Mouse (Mus musculus) v-Abl transformed pro-B cells (cell line): ENCODE data around the gene Fbln1.

Source experiments
- in situ Hi-C, 2 experiments: fragments of 400-800 bp; cut with MboI; formaldehyde crosslinking; loops; one replicate each; pipeline ENCODE4 v1.15.1; 2025; ENCODE audit not compliant: unreplicated experiment in 2 of 2

Fbln1 gene

GRCm38 (mm10) chr15:85272988-85273387 is 67.2 kb downstream of the Fbln1 start:
- in situ Hi-C loops = loop anchor here (5.0 to 10.0 kb wide), 2 partner anchors 429 to 432 kb away; no protein-coding TSS in a partner anchor

GRCm38 (mm10) chr15:85277221-85277620 is 71.5 kb downstream of the Fbln1 start:
- in situ Hi-C loops = loop anchor here in 1 of 2 experiments (10.0 kb wide), 1 partner anchor 428 kb away; no protein-coding TSS in a partner anchor

GRCm38 (mm10) chr15:85278986-85279385 is 73.2 kb downstream of the Fbln1 start:
- in situ Hi-C loops = loop anchor here in 1 of 2 experiments (10.0 kb wide), 1 partner anchor 426 kb away; no protein-coding TSS in a partner anchor

- in situ Hi-C loops = no loop called here
These were observed 76.3 kb downstream of the Fbln1 start for GRCm38 (mm10) chr15:85282021-85282420.

- in situ Hi-C loops = no loop called here
These were observed 78.9 kb downstream of the Fbln1 start for GRCm38 (mm10) chr15:85284651-85285050.

- in situ Hi-C loops = no loop called here
These were observed 88.9 kb downstream of the Fbln1 start for GRCm38 (mm10) chr15:85294632-85295031.

GRCm38 (mm10) chr15:85295544-85295943 is 89.8 kb downstream of the Fbln1 start:
- in situ Hi-C loops = no loop called here

- in situ Hi-C loops = no loop called here
These were observed 90.2 kb downstream of the Fbln1 start for GRCm38 (mm10) chr15:85295977-85296376.

- in situ Hi-C loops = no loop called here
These were observed 90.8 kb downstream of the Fbln1 start for GRCm38 (mm10) chr15:85296538-85296937.

- in situ Hi-C loops = no loop called here
These were observed 92.5 kb downstream of the Fbln1 start for GRCm38 (mm10) chr15:85298167-85298781.

GRCm38 (mm10) chr15:85298946-85299345 is 93.2 kb downstream of the Fbln1 start:
- in situ Hi-C loops = no loop called here

- in situ Hi-C loops = no loop called here
These were observed 97.5 kb downstream of the Fbln1 start for GRCm38 (mm10) chr15:85303241-85303640.

- in situ Hi-C loops = no loop called here
These were observed 98.2 kb downstream of the Fbln1 start for GRCm38 (mm10) chr15:85303976-85304375.

GRCm38 (mm10) chr15:85307061-85307660 is 101.4 kb downstream of the Fbln1 start:
- in situ Hi-C loops = no loop called here

- in situ Hi-C loops = loop anchor here in 1 of 2 experiments (5.0 kb wide), 1 partner anchor 271 kb away; the partner anchor contains the start of gene Wnt7b
These were observed 105.4 kb downstream of the Fbln1 start for GRCm38 (mm10) chr15:85311058-85311657.

GRCm38 (mm10) chr15:85315378-85316025 is 109.8 kb downstream of the Fbln1 start:
- in situ Hi-C loops = no loop called here

- in situ Hi-C loops = no loop called here
These were observed 110.8 kb downstream of the Fbln1 start for GRCm38 (mm10) chr15:85316342-85317140.

GRCm38 (mm10) chr15:85319924-85320668 is 114.3 kb downstream of the Fbln1 start:
- in situ Hi-C loops = loop anchor here (5.0 to 10.0 kb wide), 4 partner anchors 102 to 262 kb away; partner anchors contain the start of gene Wnt7b (in 1 of the 2)

- in situ Hi-C loops = loop anchor here (5.0 to 10.0 kb wide), 4 partner anchors 99 to 259 kb away; partner anchors contain the start of gene Wnt7b (in 1 of the 2)
These were observed 117.5 kb downstream of the Fbln1 start for GRCm38 (mm10) chr15:85323214-85323613.
